Mouse (Mus musculus) liver, embryonic 13.5 days (tissue): ENCODE measurements around the gene Gpr68. TPM values are rescaled to one million over a fixed set of nuclear protein-coding genes. Genes with fewer than 3 reads are reported as not detected.

ENCODE experiments used
- ATAC-seq: fragments of 200-750 bp; cut with Nextera tagmentation; 2 replicates; pipeline ENCODE4 v1.8.0; 2017; ENCODE audit warnings: low read depth, mild to moderate bottlenecking, moderate number of reproducible peaks, moderate library complexity
- DNase-seq: peaks from one replicate; pipeline ENCODE4 v3.0.0; 2022
- H3K27ac ChIP-seq: fragments of 300-500 bp; sonication (generic); 2 replicates; pipeline ENCODE4 v1.5.1; 2015; ENCODE audit warnings: moderate library complexity, mild to moderate bottlenecking, inconsistent platforms
- H3K27me3 ChIP-seq: fragments of 300-500 bp; sonication (generic); 2 replicates; pipeline ENCODE4 v1.6.1; 2015; ENCODE audit warnings: mild to moderate bottlenecking, inconsistent platforms
- H3K36me3 ChIP-seq: fragments of 300-500 bp; sonication (generic); 2 replicates; pipeline ENCODE4 v1.6.1; 2015; ENCODE audit warnings: mild to moderate bottlenecking, inconsistent platforms
- H3K4me1 ChIP-seq: fragments of 300-500 bp; sonication (generic); replicated peaks from 2 replicates; pipeline ENCODE4 v1.6.1; 2015; ENCODE audit warnings: inconsistent platforms
- H3K4me2 ChIP-seq: fragments of 300-500 bp; sonication (generic); 2 replicates; pipeline ENCODE4 v1.6.1; 2015; ENCODE audit warnings: inconsistent platforms, mild to moderate bottlenecking, moderate library complexity
- H3K4me3 ChIP-seq: fragments of 300-500 bp; sonication (generic); replicated peaks from 2 replicates; pipeline ENCODE4 v1.5.1; 2015; ENCODE audit warnings: mild to moderate bottlenecking, inconsistent platforms
- H3K9ac ChIP-seq: fragments of 300-500 bp; sonication (generic); 2 replicates; pipeline ENCODE4 v1.6.1; 2015; ENCODE audit warnings: mild to moderate bottlenecking, inconsistent platforms
- H3K9me3 ChIP-seq: fragments of 300-500 bp; sonication (generic); replicated peaks from 2 replicates; pipeline ENCODE4 v1.6.1; 2016; ENCODE audit warnings: inconsistent platforms
- WGBS: fragments of 180-500 bp; shearing (Covaris S2); methylation state at CpG from one replicate; pipeline ENCODE4 v1.1.7; 2015; ENCODE audit not compliant: insufficient replicate concordance; 5-methylcytosine and 5-hydroxymethylcytosine counted together
- polyA plus RNA-seq: library from polyadenylated mRNA; unstranded; fragments of >200 nt; fragmentation: Nextera tagmentation; extraction: Ambion mirVana; gene quantifications from 2 replicates; pipeline ENCODE4 v1.2.1, GENCODE M21; 2015

Gpr68 gene
- polyA plus RNA-seq, 1 experiment from 2014 or later: 0.08 TPM

DNA sequence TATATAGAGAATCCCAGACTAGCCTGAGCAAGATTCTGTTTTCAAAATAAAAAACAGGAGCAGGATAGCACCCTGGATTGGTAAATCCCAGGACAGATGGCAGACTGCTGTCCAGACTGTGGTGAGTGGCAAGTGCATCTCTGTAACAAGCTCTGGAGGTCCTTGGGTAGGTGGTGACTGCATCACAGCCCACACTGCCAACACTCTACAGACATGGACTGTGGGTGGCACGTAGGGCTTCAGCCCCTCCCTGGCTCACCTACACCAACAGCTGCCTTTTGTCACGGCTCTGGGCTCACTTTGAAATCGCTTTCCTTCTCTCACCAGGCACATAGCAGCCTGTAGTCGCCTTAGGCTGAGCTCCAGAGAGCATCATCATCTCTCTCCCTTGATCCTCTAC is 35.1 kb upstream of the Gpr68 start:
- Histone ChIP-seq H3K36me3 (peaks cover 97% of the 10 kb centered on the region), H3K27ac (no peak overlapping the region), H3K4me2 (no peak overlapping the region), H3K4me3 (no peak overlapping the region), H3K27me3 (no peaks in the 10 kb centered on the region), H3K4me1 (no peaks in the 10 kb centered on the region), H3K9me3 (no peaks in the 10 kb centered on the region), H3K9ac (no peak overlapping the region)
- DNase-seq (no peak), ATAC-seq (no peak)
- 77% methylated on average over 4 of the region's 4 CpGs for WGBS

DNA sequence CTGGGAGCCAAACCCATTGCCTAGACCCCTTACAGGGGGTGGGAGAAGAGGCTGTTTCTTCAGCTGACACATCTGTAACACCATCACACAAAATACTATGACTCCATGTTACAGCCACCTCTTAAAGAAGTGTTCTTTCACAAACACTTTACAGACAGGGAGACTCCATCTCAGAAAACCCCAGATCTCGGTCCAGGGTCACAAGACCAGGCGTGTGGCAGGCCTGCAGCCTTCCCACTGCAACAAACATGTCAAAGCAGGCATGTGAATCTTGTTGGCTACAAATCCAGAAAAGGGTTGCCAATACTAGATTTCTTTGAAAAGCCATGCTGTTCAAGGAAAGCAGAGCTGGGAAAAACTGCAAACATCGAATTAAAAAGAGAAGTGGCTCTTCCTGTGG is 33.4 kb upstream of the Gpr68 start:
- ATAC-seq: no peak
- 71% methylated on average over 3 of the region's 3 CpGs for WGBS
- peaks cover 96% of the 10 kb centered on the region for H3K36me3 ChIP-seq
- no peak overlapping the region for H3K4me3 ChIP-seq
- H3K9ac ChIP-seq: no peak overlapping the region
- no peak for DNase-seq
- H3K4me1 ChIP-seq: no peaks in the 10 kb centered on the region
- no peak overlapping the region for H3K4me2 ChIP-seq
- H3K27me3 ChIP-seq: no peaks in the 10 kb centered on the region
- no peaks in the 10 kb centered on the region for H3K9me3 ChIP-seq
- H3K27ac ChIP-seq: no peak overlapping the region

DNA sequence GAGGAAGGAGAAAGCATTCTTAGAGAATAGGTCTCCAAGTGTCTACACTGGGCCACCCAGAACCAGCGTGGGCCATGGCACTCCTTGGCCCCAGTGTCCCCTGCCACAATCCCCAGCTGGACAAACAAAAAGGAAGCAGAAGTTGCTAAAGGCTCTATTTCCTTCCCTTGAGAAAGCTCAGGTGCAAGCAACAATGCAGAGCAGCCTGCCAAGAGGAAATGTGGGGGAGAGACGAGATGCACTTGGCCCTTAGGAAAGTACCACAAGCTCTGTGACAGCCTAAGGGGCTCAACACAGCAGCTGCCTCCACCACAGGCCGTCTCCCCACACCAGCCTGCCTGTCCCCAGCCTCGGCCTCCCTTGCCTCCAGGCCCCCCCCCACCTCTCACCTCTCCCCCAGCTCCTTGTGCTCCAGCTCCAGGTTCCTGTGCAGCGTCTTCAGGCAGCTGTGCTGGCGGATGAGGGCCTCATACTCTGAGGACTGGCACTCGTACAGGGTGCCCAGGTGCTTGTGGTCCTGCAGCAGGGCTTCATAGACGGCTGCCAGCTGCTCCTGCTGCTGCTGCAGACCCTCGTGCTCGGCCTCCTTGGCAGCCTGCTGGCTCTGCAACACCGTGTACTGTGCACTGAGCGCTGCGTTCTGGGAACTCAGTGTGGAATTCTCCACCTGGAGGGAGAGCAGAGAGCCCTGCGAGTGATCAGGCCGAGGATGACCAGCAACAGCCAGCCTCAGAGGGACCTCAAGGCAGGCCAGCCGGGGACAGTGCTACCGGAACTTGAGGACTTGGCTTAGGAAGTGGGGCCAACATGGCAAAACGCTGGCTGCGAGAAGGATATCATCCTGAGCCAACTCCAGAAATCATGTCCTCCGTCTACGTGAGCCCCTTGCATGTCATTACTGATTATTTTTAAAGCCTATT is 29.7 kb upstream of the Gpr68 start:
- Histone ChIP-seq H3K4me2 (no peak overlapping the region), H3K36me3 (peaks cover 88% of the 10 kb centered on the region), H3K9me3 (no peaks in the 10 kb centered on the region), H3K4me3 (no peak overlapping the region), H3K27ac (no peak overlapping the region), H3K4me1 (no peaks in the 10 kb centered on the region), H3K9ac (no peak overlapping the region), H3K27me3 (no peaks in the 10 kb centered on the region)
- no peak for ATAC-seq
- DNase-seq: no peak
- WGBS: 79% methylated on average over 21 of the region's 21 CpGs

DNA sequence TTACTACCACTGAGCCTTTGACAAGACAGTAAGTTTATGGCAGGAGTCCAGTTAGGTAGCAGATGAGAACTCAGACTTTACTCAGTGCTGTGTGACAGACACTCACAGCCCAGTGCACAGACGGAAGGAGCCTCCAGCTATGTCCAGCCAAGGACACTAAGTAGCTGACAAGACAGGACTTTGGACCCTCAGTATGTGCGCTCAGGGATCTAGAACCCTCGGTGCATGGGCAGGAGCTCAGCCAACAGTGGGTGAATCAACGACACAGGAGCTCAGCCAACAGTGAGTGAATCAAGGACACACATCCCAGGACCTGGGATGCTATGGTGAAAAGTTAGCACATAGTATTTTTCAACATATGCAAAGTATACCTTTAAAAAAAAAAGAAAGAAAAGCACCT is 28.7 kb upstream of the Gpr68 start:
- ATAC-seq: no peak
- no peaks in the 10 kb centered on the region for H3K4me1 ChIP-seq
- H3K9ac ChIP-seq: no peak overlapping the region
- WGBS: 82% methylated on average over 4 of the region's 4 CpGs
- peaks cover 88% of the 10 kb centered on the region for H3K36me3 ChIP-seq
- no peak overlapping the region for H3K4me2 ChIP-seq
- H3K27me3 ChIP-seq: no peaks in the 10 kb centered on the region
- H3K9me3 ChIP-seq: no peaks in the 10 kb centered on the region
- no peak overlapping the region for H3K4me3 ChIP-seq
- H3K27ac ChIP-seq: no peak overlapping the region
- no peak for DNase-seq

DNA sequence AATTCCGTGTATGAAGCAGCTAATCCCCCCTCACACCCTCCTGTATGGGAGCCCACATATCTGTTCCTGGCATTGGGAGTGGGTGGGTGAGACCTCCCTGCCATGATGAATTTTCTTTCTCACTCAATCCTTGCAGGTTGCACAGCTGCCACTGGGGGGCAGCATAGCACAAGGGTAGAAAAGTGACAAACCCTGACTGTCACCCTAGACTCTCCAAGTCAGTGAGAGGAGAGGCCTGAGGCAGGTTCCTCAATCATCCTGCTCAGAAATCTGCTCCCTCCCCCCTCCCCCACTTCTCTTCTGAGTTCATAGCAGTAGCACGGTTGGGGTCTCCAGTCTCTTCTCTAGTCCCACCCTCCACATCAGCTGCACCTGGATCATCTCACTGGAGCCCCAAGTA is 28.1 kb upstream of the Gpr68 start:
- no peak overlapping the region for H3K9ac ChIP-seq
- peaks cover 88% of the 10 kb centered on the region for H3K36me3 ChIP-seq
- H3K4me2 ChIP-seq: no peak overlapping the region
- 16% methylated on average over 2 of the region's 2 CpGs for WGBS
- no peaks in the 10 kb centered on the region for H3K9me3 ChIP-seq
- H3K27ac ChIP-seq: no peak overlapping the region
- H3K4me3 ChIP-seq: no peak overlapping the region
- peak; percentile 58 for DNase-seq
- no peaks in the 10 kb centered on the region for H3K27me3 ChIP-seq
- ATAC-seq: peak; percentile 63
- H3K4me1 ChIP-seq: no peaks in the 10 kb centered on the region

DNA sequence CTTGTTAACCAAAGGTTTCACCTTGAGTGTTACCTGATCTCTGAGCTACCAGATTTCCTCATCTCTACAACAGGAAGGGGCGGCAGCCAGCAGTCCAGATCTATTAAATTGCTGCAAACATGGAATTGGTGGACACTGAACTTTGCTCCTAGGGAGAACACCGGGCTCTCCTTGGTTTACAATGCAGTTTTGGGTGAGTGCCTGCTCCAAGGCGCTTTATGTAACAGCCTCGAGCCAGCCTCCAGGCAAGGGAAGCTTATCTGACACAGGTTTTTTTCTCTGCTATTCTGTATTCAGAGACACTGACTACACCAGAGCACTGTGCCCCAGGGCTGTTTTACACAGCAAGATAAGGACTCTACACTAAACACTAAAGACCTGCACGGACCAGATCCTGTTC is 26.8 kb upstream of the Gpr68 start:
- Histone ChIP-seq H3K27me3 (no peaks in the 10 kb centered on the region), H3K4me2 (no peak overlapping the region), H3K9me3 (no peaks in the 10 kb centered on the region), H3K9ac (no peak overlapping the region), H3K4me1 (no peaks in the 10 kb centered on the region), H3K4me3 (no peak overlapping the region), H3K36me3 (peaks cover 88% of the 10 kb centered on the region), H3K27ac (no peak overlapping the region)
- no peak for ATAC-seq
- DNase-seq: no peak
- 77% methylated on average over 5 of the region's 5 CpGs for WGBS

DNA sequence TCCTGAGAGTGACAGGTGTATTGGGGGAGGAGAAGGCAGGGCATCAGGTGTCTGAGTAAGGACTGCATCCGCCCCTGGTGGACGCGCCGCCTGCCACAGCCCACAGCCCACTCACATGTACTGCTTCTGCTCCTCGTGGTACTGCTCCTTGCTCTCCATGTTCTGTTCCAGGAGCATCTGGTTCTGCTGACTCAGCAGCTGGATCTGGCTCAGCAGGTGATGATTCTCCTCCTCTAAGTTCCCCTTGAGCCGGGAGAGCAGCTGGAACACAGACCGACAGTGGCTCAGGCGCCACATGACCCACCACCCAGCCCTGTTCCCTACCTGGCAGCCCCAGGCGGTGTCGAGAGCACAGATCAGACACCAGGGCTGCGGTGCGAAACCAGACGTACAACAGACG is 23.7 kb upstream of the Gpr68 start:
- H3K9ac ChIP-seq: no peak overlapping the region
- WGBS: 90% methylated on average over 14 of the region's 14 CpGs
- H3K4me2 ChIP-seq: no peak overlapping the region
- no peak for ATAC-seq
- DNase-seq: no peak
- no peaks in the 10 kb centered on the region for H3K4me1 ChIP-seq
- H3K36me3 ChIP-seq: peaks cover 87% of the 10 kb centered on the region
- no peaks in the 10 kb centered on the region for H3K9me3 ChIP-seq
- H3K27ac ChIP-seq: no peak overlapping the region
- H3K4me3 ChIP-seq: no peak overlapping the region
- H3K27me3 ChIP-seq: no peaks in the 10 kb centered on the region

DNA sequence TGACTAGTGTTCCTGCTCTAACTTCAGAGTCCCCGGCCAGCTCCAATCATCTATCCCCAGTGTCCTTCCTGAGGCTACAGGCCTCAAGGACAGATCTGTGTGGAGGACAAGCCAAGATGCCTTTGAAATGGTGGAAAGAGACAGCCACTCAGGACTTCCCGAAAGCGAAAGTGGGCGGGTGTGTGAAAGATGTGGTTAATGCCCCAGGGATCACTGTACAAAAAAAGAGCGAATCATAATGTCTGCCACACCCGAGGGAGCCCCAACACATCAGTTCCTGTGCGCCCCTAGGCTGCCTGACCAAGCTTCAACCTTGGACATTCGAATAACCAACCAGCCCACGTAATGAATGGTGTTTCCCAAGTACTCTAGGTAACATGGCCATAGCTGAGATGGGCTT is 20.3 kb upstream of the Gpr68 start:
- no peak overlapping the region for H3K4me2 ChIP-seq
- H3K36me3 ChIP-seq: peaks cover 87% of the 10 kb centered on the region
- WGBS: 85% methylated on average over 9 of the region's 9 CpGs
- no peak overlapping the region for H3K9ac ChIP-seq
- H3K4me3 ChIP-seq: no peak overlapping the region
- ATAC-seq (no peak), DNase-seq (no peak)
- H3K4me1 ChIP-seq: no peaks in the 10 kb centered on the region
- no peaks in the 10 kb centered on the region for H3K9me3 ChIP-seq
- no peaks in the 10 kb centered on the region for H3K27me3 ChIP-seq
- H3K27ac ChIP-seq: no peak overlapping the region

DNA sequence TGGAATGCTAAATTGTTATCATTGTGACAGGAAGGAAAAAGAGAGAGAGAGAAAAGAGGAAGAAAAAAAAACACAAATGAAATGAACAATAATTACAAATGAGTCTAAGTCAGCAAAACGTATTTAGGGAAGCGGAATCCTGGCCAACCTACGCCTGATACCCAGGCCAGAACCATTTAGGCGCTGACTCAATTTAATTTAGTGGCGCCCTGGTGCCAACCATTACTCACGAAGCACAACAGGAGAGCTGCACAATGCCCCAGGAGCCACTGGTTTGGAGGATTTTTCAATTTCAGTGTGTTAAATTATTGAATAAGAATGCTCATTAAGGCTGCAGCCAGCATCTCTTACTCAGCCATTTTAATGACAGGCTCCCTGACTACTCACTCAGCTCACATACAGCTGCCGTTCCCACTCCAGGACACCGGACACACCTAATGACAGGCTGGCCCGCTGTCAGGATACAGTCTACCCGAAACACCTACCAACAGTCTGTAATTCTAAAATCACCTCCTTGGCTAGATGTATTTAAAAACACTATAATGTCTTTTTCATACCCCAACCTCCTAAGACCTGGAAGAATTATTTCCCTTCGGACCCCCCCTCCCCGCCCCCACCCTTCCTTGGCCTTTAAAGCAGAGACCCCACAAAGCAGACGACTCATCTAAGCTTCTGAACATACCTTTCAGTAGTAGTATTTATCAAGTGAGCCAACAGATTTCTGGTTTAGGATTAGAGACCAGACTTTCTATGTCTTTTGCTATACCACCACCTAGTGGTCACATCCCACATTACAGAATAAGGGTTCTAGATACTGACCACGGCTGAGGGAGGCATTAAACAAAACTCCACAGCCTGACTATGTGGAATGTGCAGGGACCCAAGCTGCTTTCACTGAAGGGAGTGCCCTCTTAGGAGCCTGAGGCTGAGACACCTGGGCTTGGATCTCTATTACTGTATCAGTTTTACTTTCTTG is 17.9 kb upstream of the Gpr68 start:
- no peak overlapping the region for H3K9ac ChIP-seq
- H3K4me1 ChIP-seq: no peaks in the 10 kb centered on the region
- no peak overlapping the region for H3K27ac ChIP-seq
- H3K36me3 ChIP-seq: peaks cover 89% of the 10 kb centered on the region
- DNase-seq: peak; percentile 36
- H3K9me3 ChIP-seq: no peaks in the 10 kb centered on the region
- no peak overlapping the region for H3K4me3 ChIP-seq
- 72% methylated on average over 14 of the region's 14 CpGs for WGBS
- no peak overlapping the region for H3K4me2 ChIP-seq
- ATAC-seq: no peak
- no peaks in the 10 kb centered on the region for H3K27me3 ChIP-seq

DNA sequence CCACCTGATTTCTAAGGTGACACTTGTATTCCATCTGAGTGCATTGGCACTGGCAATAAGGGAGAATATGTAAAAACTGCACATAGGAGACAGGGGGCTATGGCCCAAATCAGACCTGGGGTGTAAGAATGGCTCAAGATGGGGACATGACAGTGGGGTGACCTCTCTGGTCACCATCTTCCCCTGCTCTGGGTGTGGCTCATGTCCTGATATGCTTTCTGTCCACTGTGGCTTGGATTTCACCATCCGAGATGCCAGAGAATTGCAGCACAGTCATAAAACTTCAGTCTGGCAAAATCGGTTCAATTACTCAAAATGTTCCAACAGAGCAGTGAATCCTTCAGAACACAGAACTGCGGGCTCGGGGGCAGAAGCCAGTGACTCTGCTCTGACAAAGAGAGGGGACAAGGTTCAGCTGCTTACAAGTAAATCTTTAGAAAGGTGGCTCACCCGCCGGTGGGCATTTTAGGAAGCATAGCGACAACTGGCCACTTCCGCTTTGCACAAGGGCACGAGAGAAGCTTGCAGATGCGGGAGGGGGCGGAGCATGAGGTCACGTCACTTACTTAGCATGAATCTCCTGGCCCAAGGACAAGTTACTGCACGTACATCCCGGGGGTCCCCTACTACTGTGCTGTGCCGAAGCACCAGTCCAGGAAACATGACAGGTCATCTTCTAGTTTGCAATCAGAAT is 16.8 kb upstream of the Gpr68 start:
- peaks cover 87% of the 10 kb centered on the region for H3K36me3 ChIP-seq
- DNase-seq (no peak), ATAC-seq (no peak)
- no peak overlapping the region for H3K4me2 ChIP-seq
- H3K9ac ChIP-seq: no peak overlapping the region
- no peaks in the 10 kb centered on the region for H3K9me3 ChIP-seq
- H3K4me1 ChIP-seq: no peaks in the 10 kb centered on the region
- no peak overlapping the region for H3K4me3 ChIP-seq
- WGBS: 71% methylated on average over 15 of the region's 15 CpGs
- no peak overlapping the region for H3K27ac ChIP-seq
- H3K27me3 ChIP-seq: no peaks in the 10 kb centered on the region

DNA sequence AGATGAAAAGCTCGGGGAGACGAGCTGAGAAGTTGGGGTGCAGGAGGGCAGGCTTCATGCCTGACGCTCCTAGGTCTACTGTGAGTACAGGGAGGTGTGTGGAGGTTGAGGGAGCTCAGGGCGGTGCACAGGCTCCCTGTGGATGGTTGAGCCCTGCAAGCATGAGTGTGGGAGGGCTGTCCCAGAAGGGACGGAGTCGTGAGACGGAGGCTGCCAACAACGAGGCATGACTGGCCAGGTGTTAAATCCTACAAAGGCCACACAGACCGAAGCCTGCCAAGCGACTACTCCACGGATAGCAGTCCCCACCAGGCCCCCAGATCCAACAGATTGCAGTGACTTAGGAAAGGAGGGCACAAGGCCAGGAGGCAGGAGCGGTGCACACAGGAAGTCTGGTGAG is 2.7 kb upstream of the Gpr68 start:
- Histone ChIP-seq H3K4me2 (no peak overlapping the region), H3K4me3 (no peak overlapping the region), H3K27ac (no peak overlapping the region), H3K9me3 (no peaks in the 10 kb centered on the region), H3K9ac (no peak overlapping the region), H3K36me3 (peaks cover 37% of the 10 kb centered on the region), H3K27me3 (peaks cover 33% of the 10 kb centered on the region), H3K4me1 (peaks cover 6% of the 10 kb centered on the region; the same call in 1 of the 2 replicates)
- DNase-seq (no peak), ATAC-seq (0 out of 2 replicates have a peak, but pooled peaks have one; percentile 12)
- WGBS: 81% methylated on average over 12 of the region's 12 CpGs
